ENCODE assay signal across 16 mouse cellular contexts in genomic region chr8:92063333-92063732, GRCm38 (mm10).
DNase-seq lines count a peak whose midpoint lies in the region; ATAC-seq and TF ChIP-seq lines count a peak whose summit lies in the region.
"Had no signal": no experiment of that assay in that cellular context is flagged by ENCODE, and none has a peak within 500 bp of the region (broad histone marks: within the 10 kb centered on the region; RNA-seq: fewer than 3 reads in every experiment).

No protein-coding gene starts in this region.

- H3K27ac ChIP-seq in kidney, adult 2 months (ENCODE audit: insufficient read depth, low read depth, low read length): no peak overlapping the region
- no peak overlapping the region for H3K27ac ChIP-seq in kidney, embryonic 14.5 days (ENCODE audit: low read depth, low read length)
- H3K27ac ChIP-seq in midbrain, postnatal 0 days (ENCODE audit: low read depth, low read length): no peak overlapping the region
- no peak overlapping the region for H3K27ac ChIP-seq in midbrain, embryonic 13.5 days
- H3K27ac ChIP-seq in liver, postnatal 0 days (ENCODE audit: low read depth): no peak overlapping the region
- H3K27ac ChIP-seq: forebrain, embryonic 13.5 days; heart, embryonic 13.5 days; macrophage; neural tube, embryonic 13.5 days had no signal

- no peak overlapping the region for H3K4me2 ChIP-seq in kidney, embryonic 14.5 days (replicated peaks; ENCODE audit: low read depth, low read length)
- no peak overlapping the region for H3K4me2 ChIP-seq in midbrain, postnatal 0 days (ENCODE audit: low read depth, low read length, poor library complexity, severe bottlenecking)
- no peak overlapping the region for H3K4me2 ChIP-seq in midbrain, embryonic 13.5 days (replicated peaks)
- no peak overlapping the region for H3K4me2 ChIP-seq in liver, postnatal 0 days (ENCODE audit: low read depth, low read length)
- H3K4me2 ChIP-seq: forebrain, embryonic 13.5 days; heart, embryonic 13.5 days; neural tube, embryonic 13.5 days had no signal

- H3K36me3 ChIP-seq in kidney, adult 2 months (ENCODE audit: control insufficient read depth, insufficient read depth, low read length): no peaks in the 10 kb centered on the region
- H3K36me3 ChIP-seq in kidney, embryonic 14.5 days (ENCODE audit: control insufficient read depth, insufficient read depth, low read length): no peaks in the 10 kb centered on the region
- no peaks in the 10 kb centered on the region for H3K36me3 ChIP-seq in midbrain, postnatal 0 days (ENCODE audit: insufficient read depth, low read length)
- H3K36me3 ChIP-seq in midbrain, embryonic 13.5 days: no peaks in the 10 kb centered on the region
- H3K36me3 ChIP-seq in liver, postnatal 0 days (replicated peaks; ENCODE audit: insufficient read depth, low read length): no peaks in the 10 kb centered on the region
- H3K36me3 ChIP-seq: heart, embryonic 13.5 days; neural tube, embryonic 13.5 days had no signal

- WGBS in kidney, adult 2 months: 77% methylated on average over 4 of the region's 4 CpGs
- WGBS in kidney, embryonic 14.5 days: 76% methylated on average over 4 of the region's 4 CpGs
- WGBS in midbrain, postnatal 0 days: 80% methylated on average over 4 of the region's 4 CpGs
- 74% methylated on average over 4 of the region's 4 CpGs for WGBS in midbrain, embryonic 13.5 days
- WGBS in liver, postnatal 0 days (ENCODE audit: insufficient replicate concordance): 62% methylated on average over 4 of the region's 4 CpGs

- no peaks in the 10 kb centered on the region for H3K27me3 ChIP-seq in kidney, adult 2 months (replicated peaks; ENCODE audit: control insufficient read depth, insufficient read depth, low read length)
- H3K27me3 ChIP-seq in kidney, embryonic 14.5 days (ENCODE audit: control insufficient read depth, insufficient read depth, low read length): peaks cover 12% of the 10 kb centered on the region
- no peaks in the 10 kb centered on the region for H3K27me3 ChIP-seq in midbrain, postnatal 0 days (ENCODE audit: insufficient read depth, low read length)
- H3K27me3 ChIP-seq in midbrain, embryonic 13.5 days: peaks cover 62% of the 10 kb centered on the region
- 0 out of 2 replicates have a peak, but pooled peaks cover 5% of the 10 kb centered on the region for H3K27me3 ChIP-seq in liver, postnatal 0 days (ENCODE audit: insufficient read depth, low read length)

- no peak for TF ChIP-seq POLR2A in kidney, adult 2 months (IDR thresholded peaks at IDR 0.05; ENCODE audit: low read depth, low read length)

- H3K9ac ChIP-seq in kidney, embryonic 14.5 days (ENCODE audit: low read depth, low read length): no peak overlapping the region
- H3K9ac ChIP-seq in midbrain, postnatal 0 days (replicated peaks; ENCODE audit: low read length, poor library complexity, severe bottlenecking): no peak overlapping the region
- H3K9ac ChIP-seq in midbrain, embryonic 13.5 days (replicated peaks): no peak overlapping the region
- H3K9ac ChIP-seq in liver, postnatal 0 days (replicated peaks): no peak overlapping the region
- H3K9ac ChIP-seq: forebrain, embryonic 13.5 days; heart, embryonic 13.5 days; neural tube, embryonic 13.5 days had no signal

- DNase-seq in kidney, adult 2 months: no peak
- no peak for DNase-seq in midbrain, postnatal 0 days (ENCODE audit: low spot score)
- peak; percentile 28 for DNase-seq in ZHBTc4 (ENCODE audit: low read depth, low spot score)
- DNase-seq in liver, postnatal 0 days: no peak
- DNase-seq in gastrocnemius, postnatal 36 days: no peak
- DNase-seq: adrenal gland, adult 8-10 months; cerebellum, adult 11-12 months; kidney, adult 11 months; spleen, adult 18-20 months had no signal

- TF ChIP-seq CTCF in kidney, adult 2 months (conservative IDR thresholded peaks at IDR 0.05; ENCODE audit: insufficient read depth, insufficient read length, low read depth, low read length): peak; percentile 23; the same call in 1 of the 2 replicates
- TF ChIP-seq CTCF in midbrain, postnatal 0 days (IDR thresholded peaks at IDR 0.05): peak; percentile 41
- peak; percentile 47 for TF ChIP-seq CTCF in liver, postnatal 0 days (IDR thresholded peaks at IDR 0.05; ENCODE audit: low read depth)

- no peak overlapping the region for H3K4me3 ChIP-seq in kidney, adult 2 months (ENCODE audit: insufficient read depth, low read depth, low read length)
- H3K4me3 ChIP-seq in kidney, embryonic 14.5 days (ENCODE audit: low read length): no peak overlapping the region
- no peak overlapping the region for H3K4me3 ChIP-seq in midbrain, postnatal 0 days (ENCODE audit: low read depth, low read length)
- H3K4me3 ChIP-seq in midbrain, embryonic 13.5 days (replicated peaks): no peak overlapping the region
- H3K4me3 ChIP-seq in liver, postnatal 0 days (ENCODE audit: low read depth, low read length): no peak overlapping the region
- H3K4me3 ChIP-seq: forebrain, embryonic 13.5 days; heart, embryonic 13.5 days; neural tube, embryonic 13.5 days had no signal

- H3K4me1 ChIP-seq in kidney, adult 2 months (ENCODE audit: control insufficient read depth, insufficient read depth, low read length): no peaks in the 10 kb centered on the region
- H3K4me1 ChIP-seq in kidney, embryonic 14.5 days (ENCODE audit: control insufficient read depth, insufficient read depth, low read length): peaks cover 16% of the 10 kb centered on the region
- H3K4me1 ChIP-seq in midbrain, postnatal 0 days (ENCODE audit: insufficient read depth, low read length): no peaks in the 10 kb centered on the region
- peaks cover 41% of the 10 kb centered on the region for H3K4me1 ChIP-seq in midbrain, embryonic 13.5 days (replicated peaks)
- H3K4me1 ChIP-seq in liver, postnatal 0 days (ENCODE audit: insufficient read depth): no peaks in the 10 kb centered on the region

- no peaks in the 10 kb centered on the region for H3K9me3 ChIP-seq in kidney, embryonic 14.5 days (ENCODE audit: control insufficient read depth, low read length)
- no peaks in the 10 kb centered on the region for H3K9me3 ChIP-seq in midbrain, postnatal 0 days (ENCODE audit: low read length)
- no peaks in the 10 kb centered on the region for H3K9me3 ChIP-seq in midbrain, embryonic 13.5 days
- H3K9me3 ChIP-seq in liver, postnatal 0 days (ENCODE audit: low read length): no peaks in the 10 kb centered on the region
- H3K9me3 ChIP-seq: forebrain, embryonic 13.5 days; heart, embryonic 13.5 days; neural tube, embryonic 13.5 days had no signal

- intact Hi-C loops in gastrocnemius, postnatal 36 days (cut with DNase I): no loop called here

- no peak for ATAC-seq in kidney, embryonic 14.5 days (ENCODE audit: low FRiP score, low TSS enrichment)
- ATAC-seq in midbrain, postnatal 0 days (ENCODE audit: low FRiP score): no peak
- ATAC-seq in midbrain, embryonic 13.5 days: no peak
- no peak for ATAC-seq in liver, postnatal 0 days
- ATAC-seq: CD4-positive, CD25-positive, alpha-beta regulatory T cell, adult 4 months had no signal

- no peak for TF ChIP-seq EP300 in liver, postnatal 0 days (IDR thresholded peaks at IDR 0.05; ENCODE audit: low read depth)
